Mouse (Mus musculus): ENCODE measurements around the gene Bcas3. TPM values are rescaled to one million over a fixed set of nuclear protein-coding genes. Genes with fewer than 3 reads are reported as not detected.
A peak's percentile ranks its signal among the peaks of the same experiment; 100 is the strongest.

The Bcas3 gene
- polyA plus RNA-seq, 1 experiment from 2014 or later, result 16.7 TPM

DNA sequence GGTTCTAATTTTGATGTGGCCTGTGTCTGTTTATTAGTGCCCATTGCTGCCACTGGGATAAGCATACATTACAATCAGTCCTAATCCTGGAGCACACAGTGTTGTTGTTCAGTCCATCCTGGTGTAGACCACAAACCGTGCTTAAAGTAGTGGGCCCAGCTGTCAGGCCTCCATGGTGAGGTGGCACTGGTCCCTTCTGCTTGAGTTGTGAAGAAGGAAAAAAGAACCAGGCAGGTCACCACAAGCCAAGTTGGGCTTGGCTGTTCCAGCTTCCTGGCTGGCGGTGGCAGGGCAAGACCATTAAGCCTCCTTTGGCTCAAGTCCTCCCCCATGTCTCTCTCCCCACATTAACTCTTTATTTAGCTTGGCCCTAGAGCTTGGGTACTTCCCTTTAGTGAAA, 376.8 kb downstream of the Bcas3 start:
- 74% methylated on average over 2 of the region's 2 CpGs for WGBS
- Histone ChIP-seq H3K27ac (no peak overlapping the region), H3K4me1 (no peaks in the 10 kb centered on the region), H3K36me3 (no peaks in the 10 kb centered on the region), H3K27me3 (replicated peaks) (no peaks in the 10 kb centered on the region), H3K4me2 (no peak overlapping the region), H3K4me3 (replicated peaks) (no peak overlapping the region), H3K9ac (no peak overlapping the region), H3K9me3 (no peaks in the 10 kb centered on the region)
- ATAC-seq (ENCODE audit: insufficient read depth, low FRiP score, low read depth), result no peak

DNA sequence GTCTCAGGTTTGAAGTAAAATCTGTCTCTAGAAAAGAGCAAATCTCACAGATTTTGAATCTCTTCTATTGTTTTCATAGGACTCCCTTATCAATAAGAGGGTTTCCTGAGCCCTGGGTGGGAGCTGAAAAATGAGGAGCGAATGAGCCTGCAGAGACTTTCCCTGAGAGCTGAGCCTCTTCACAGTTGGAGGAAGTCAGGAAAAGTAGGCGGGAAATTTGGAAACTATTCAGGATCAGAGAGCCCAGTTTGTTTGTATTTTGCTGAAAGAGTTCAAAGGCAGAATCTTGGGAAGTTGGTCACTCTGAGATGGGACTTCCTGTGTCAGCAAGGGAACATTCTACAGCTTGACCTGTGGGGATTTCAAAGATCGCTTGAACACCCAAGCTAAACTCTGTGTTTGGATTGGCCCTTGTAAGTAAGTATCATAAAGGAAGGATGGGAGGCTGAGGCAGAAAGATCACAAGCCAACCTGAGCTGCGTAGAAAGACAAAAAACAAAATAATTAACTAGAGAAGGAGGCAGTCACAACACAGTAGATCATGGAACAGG, 379.6 kb downstream of the Bcas3 start:
- H3K36me3 ChIP-seq, result no peaks in the 10 kb centered on the region
- peaks cover 8% of the 10 kb centered on the region; the same call in 1 of the 2 replicates for H3K4me1 ChIP-seq
- 61% methylated on average over 4 of the region's 4 CpGs for WGBS
- no peak overlapping the region for H3K4me3 ChIP-seq (replicated peaks)
- no peaks in the 10 kb centered on the region for H3K9me3 ChIP-seq
- ATAC-seq (ENCODE audit: insufficient read depth, low FRiP score, low read depth), result no peak
- H3K27ac ChIP-seq, result no peak overlapping the region
- H3K27me3 ChIP-seq (replicated peaks), result no peaks in the 10 kb centered on the region
- H3K4me2 ChIP-seq, result no peak overlapping the region
- no peak overlapping the region for H3K9ac ChIP-seq

DNA sequence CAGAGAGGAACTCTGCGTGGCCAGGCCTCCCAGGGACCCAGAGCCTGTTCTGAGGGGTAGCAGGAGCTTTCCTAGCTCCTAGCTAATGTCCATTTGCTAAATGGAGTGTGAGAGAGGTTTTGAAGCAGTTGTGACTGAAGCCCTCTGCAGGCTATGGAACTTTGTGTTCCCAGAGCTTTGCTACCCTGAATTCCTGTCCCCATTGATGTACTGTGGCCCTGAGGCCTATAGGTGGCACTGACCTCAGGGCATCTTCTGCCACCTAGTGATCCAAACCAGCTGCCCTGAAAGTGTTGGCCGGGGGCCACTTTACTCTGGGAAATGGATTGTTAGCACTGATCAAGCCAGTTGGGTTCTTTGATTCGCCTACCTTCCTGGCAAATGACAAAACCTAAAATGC, 380.6 kb downstream of the Bcas3 start:
- Histone ChIP-seq H3K9me3 (no peaks in the 10 kb centered on the region), H3K9ac (no peak overlapping the region), H3K4me2 (no peak overlapping the region), H3K27me3 (replicated peaks) (no peaks in the 10 kb centered on the region), H3K27ac (no peak overlapping the region), H3K4me1 (peaks cover 9% of the 10 kb centered on the region; the same call in 1 of the 2 replicates), H3K4me3 (replicated peaks) (no peak overlapping the region), H3K36me3 (no peaks in the 10 kb centered on the region)
- ATAC-seq (ENCODE audit: insufficient read depth, low FRiP score, low read depth), result no peak
- 70% methylated on average over 3 of the region's 3 CpGs for WGBS

DNA sequence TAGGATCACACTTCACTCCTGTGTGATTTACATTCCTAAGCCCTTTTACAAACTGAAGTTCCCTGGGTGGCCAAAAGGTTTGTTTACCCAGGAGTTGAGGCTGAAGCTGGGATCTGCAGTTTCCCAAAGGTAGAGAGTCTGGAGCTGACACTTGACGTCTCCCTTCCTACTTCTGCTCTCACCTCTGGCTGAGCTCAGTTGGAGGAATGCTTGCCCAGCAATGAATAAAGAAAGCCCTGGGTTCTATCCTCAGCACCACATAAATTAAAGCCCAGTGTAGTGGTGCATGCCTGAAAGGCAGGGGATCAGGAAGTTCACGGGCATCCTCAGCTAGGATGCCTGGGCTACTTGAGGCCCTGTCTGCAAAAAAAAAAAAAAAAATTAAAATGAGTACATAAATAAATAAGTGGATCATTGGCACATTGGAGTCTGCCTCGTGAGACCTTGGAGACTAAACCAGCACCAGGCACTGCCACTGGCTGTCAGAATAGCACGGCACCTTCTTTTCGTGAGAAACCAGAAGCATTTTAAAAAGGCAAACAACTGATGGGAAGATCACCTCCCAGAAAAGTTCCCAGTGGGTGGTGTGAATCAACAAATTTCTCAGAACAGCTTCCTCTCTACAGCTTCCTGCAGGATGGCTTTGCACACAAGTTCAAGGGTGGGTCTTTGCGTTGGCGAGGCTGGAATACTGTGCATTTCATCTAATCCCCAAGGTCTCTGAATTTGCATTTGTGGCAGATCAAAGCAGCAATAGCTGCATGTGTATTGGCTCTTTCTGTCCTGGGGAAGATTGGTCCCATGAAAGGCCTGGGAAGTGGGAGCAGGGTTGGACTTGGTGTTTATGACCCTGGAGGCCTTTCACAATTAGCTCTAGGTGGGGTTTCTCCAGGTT, 381.6 kb downstream of the Bcas3 start:
- H3K4me1 ChIP-seq, result peaks cover 17% of the 10 kb centered on the region
- no peaks in the 10 kb centered on the region for H3K27me3 ChIP-seq (replicated peaks)
- 67% methylated on average over 7 of the region's 7 CpGs for WGBS
- no peak overlapping the region for H3K4me2 ChIP-seq
- H3K4me3 ChIP-seq (replicated peaks), result no peak overlapping the region
- H3K9me3 ChIP-seq, result no peaks in the 10 kb centered on the region
- no peak overlapping the region for H3K9ac ChIP-seq
- no peak overlapping the region for H3K27ac ChIP-seq
- ATAC-seq (ENCODE audit: insufficient read depth, low FRiP score, low read depth), result no peak
- H3K36me3 ChIP-seq, result no peaks in the 10 kb centered on the region

DNA sequence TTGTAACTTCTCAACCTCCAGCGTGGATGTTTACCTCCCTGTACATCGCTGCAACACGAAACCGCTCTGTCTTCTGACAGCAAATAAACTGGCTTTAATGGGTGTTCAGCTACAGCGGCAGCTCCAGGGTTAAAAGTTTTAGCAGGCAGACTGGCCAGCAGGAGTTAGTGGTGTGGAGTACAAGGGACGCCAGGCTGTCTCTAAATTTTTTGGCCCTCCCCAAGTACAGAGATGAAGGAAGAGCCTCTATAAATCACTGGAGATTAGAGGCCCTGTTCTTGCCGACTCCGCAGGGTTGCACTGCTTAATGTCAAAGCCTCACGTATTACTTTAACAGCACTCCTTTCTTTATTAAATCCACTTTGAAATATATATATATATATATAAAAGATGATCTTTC, 384.3 kb downstream of the Bcas3 start:
- no peak overlapping the region for H3K4me3 ChIP-seq (replicated peaks)
- H3K4me1 ChIP-seq, result peaks cover 21% of the 10 kb centered on the region
- WGBS, result 25% methylated on average over 9 of the region's 9 CpGs
- no peaks in the 10 kb centered on the region for H3K36me3 ChIP-seq
- H3K27me3 ChIP-seq (replicated peaks), result no peaks in the 10 kb centered on the region
- H3K9me3 ChIP-seq, result no peaks in the 10 kb centered on the region
- no peak overlapping the region for H3K9ac ChIP-seq
- no peak overlapping the region for H3K4me2 ChIP-seq
- peak; percentile 77 for ATAC-seq (ENCODE audit: insufficient read depth, low FRiP score, low read depth)
- peak overlapping the region; percentile 44; the same call in 1 of the 2 replicates for H3K27ac ChIP-seq

DNA sequence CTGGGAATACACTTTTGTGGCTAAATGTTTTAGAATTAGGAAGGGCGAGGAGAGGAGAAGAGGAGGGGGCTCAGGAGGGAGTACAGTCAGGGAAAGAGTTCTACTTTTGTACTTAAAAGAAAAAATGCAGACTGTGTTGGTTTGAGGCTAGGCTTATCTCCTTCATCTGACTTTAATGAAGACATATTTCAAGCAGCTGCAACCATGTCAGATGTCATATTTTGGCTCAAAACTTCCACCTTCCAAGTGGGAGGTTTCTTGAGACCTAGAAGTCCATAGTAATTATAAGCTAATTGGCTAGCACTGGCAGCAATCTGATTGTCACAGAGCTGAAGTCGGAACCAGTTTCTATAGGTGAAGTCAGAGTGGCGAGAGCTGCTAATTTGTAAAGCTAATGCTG, 384.9 kb downstream of the Bcas3 start:
- Histone ChIP-seq H3K4me3 (replicated peaks) (no peak overlapping the region), H3K4me2 (no peak overlapping the region), H3K4me1 (peaks cover 21% of the 10 kb centered on the region), H3K27me3 (replicated peaks) (no peaks in the 10 kb centered on the region), H3K36me3 (no peaks in the 10 kb centered on the region), H3K9ac (no peak overlapping the region), H3K9me3 (no peaks in the 10 kb centered on the region), H3K27ac (peak overlapping the region; percentile 58; the same call in 1 of the 2 replicates)
- 0 out of 2 replicates have a peak, but pooled peaks have one; percentile 16 for ATAC-seq (ENCODE audit: insufficient read depth, low FRiP score, low read depth)
- WGBS, result 48% methylated on average over 3 of the region's 3 CpGs

DNA sequence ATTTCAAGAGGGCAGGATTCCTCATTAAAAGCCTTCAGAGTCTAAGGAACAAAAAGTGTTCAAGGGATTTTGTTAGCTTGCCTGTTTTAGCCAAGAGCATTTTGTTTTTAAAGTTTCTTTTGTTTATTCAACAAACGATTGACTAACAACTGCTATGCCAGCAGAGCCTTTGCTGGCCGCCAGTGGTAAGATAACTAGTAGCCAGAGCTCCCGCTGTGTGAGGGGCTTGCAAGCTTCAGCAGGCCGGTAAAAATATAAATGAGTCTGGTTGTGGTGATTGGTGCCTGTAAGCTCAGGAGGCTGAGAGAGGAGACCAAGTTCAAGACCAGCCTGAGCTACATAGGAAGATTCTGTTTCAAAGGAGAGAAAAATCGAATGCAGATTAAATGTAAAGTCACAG, 385.6 kb downstream of the Bcas3 start:
- WGBS, result 53% methylated on average over 5 of the region's 5 CpGs
- Histone ChIP-seq H3K4me1 (peaks cover 21% of the 10 kb centered on the region), H3K4me2 (no peak overlapping the region), H3K4me3 (replicated peaks) (no peak overlapping the region), H3K27me3 (replicated peaks) (no peaks in the 10 kb centered on the region), H3K9ac (no peak overlapping the region), H3K27ac (no peak overlapping the region), H3K9me3 (no peaks in the 10 kb centered on the region), H3K36me3 (no peaks in the 10 kb centered on the region)
- no peak for ATAC-seq (ENCODE audit: insufficient read depth, low FRiP score, low read depth)

DNA sequence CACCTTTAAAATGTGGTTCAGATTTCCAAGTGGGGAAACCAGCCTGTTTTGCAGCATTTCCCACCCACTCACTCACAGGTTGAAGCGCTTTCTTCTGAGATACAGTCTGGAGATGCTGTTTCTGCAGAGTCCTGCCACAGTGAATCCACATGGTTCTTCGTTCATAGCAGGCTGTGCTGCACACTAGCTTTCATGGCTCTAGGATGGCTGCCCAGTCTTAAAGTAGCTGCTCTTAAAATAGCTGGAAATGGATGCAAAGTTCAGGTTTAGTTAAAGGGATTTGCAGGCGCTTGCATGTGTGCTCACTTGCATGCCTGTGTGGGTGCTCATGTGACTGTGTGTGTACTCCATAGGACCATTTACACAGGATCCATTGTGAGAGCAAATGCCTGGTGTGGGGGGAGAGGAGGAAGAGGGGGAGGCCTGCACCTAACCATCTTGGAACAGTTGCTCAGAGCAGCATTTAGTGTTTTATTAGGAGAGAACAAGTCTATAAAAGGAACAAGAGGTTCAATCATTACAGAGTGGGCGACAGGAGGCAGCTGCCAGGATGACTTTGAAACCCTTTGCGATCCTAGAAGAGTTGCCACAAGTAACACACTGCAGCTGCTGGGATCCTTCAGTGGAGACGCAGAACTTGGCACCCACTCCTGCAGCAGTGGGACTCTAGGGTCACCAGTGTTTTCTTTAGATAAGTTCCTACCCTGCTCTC, 386.5 kb downstream of the Bcas3 start:
- Histone ChIP-seq H3K36me3 (no peaks in the 10 kb centered on the region), H3K4me1 (peaks cover 21% of the 10 kb centered on the region), H3K9me3 (no peaks in the 10 kb centered on the region), H3K9ac (no peak overlapping the region), H3K27me3 (replicated peaks) (no peaks in the 10 kb centered on the region), H3K27ac (peak overlapping the region; percentile 55), H3K4me2 (no peak overlapping the region), H3K4me3 (replicated peaks) (no peak overlapping the region)
- ATAC-seq (ENCODE audit: insufficient read depth, low FRiP score, low read depth), result peak; percentile 18; the same call in 1 of the 2 replicates
- 36% methylated on average over 6 of the region's 6 CpGs for WGBS

DNA sequence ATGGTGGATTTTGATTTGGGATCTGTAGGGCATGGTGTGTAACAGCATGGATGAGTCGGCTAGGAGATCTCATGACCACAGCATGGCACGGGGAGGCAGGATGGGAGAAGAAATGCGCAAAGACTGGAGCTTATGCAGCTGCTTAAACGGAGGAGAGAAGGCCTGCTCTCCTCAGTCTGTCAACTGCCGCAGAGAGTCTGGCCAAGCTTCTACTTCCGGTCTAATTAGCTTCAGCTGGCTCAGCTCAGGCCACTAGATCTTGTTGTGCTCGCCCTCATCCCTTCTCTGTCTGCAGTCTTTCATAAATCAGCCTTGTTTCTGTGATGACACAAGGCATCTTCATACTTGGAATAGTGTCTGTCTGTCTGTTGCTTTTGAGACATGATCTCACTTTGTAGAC, 393.4 kb downstream of the Bcas3 start:
- Histone ChIP-seq H3K9ac (no peak overlapping the region), H3K4me1 (0 out of 2 replicates have a peak, but pooled peaks cover 3% of the 10 kb centered on the region), H3K27me3 (replicated peaks) (no peaks in the 10 kb centered on the region), H3K4me3 (replicated peaks) (no peak overlapping the region), H3K27ac (no peak overlapping the region), H3K4me2 (no peak overlapping the region), H3K36me3 (no peaks in the 10 kb centered on the region), H3K9me3 (no peaks in the 10 kb centered on the region)
- WGBS, result 63% methylated on average over 7 of the region's 7 CpGs
- ATAC-seq (ENCODE audit: insufficient read depth, low FRiP score, low read depth), result no peak

DNA sequence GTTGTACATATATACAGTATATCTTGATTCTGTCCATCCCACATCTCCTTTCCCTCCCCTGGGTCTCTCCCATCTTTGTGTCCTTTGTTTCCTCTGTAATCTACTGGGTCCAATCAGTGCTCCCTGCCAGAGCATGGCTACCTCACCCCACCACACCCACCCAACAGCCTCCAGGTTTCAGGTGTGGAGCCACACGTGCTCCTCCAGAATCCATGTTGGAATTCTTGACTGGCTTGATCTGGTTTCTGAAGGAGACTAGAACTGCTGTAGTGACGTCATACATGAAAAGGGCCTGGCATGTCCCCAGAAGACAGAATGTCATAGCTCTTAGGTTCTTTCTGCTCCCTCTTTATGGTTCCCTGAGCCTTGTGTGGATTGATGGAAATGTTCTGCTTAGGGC, 395.9 kb downstream of the Bcas3 start:
- no peaks in the 10 kb centered on the region for H3K36me3 ChIP-seq

DNA sequence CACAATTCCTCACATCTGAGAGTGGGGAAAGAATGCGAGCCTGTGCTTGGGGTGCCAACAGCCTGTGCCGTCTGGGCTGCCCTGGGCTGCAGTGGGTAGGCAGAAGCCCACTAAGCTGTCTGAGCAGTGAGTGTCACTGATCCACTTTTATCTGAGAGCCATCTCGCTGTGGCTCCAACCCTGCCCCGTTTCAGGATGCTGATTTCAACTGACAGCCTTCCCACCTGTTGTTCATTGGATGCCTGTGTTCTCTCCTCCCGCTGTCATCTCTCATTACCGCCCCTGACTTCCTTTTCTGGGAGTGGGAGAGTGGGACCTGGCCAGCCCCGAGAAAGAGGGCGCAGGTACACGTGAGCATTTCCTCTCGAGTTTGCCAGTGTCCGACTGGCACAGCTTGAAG, 398.2 kb downstream of the Bcas3 start:
- no peaks in the 10 kb centered on the region for H3K27me3 ChIP-seq (replicated peaks)
- no peak overlapping the region for H3K27ac ChIP-seq
- 57% methylated on average over 11 of the region's 11 CpGs for WGBS

More for the DNA sequence above, 395.9 kb downstream of the Bcas3 start:
- Histone ChIP-seq H3K4me1 (0 out of 2 replicates have a peak, but pooled peaks cover 3% of the 10 kb centered on the region), H3K4me3 (replicated peaks) (no peak overlapping the region), H3K27me3 (replicated peaks) (no peaks in the 10 kb centered on the region), H3K27ac (no peak overlapping the region), H3K4me2 (no peak overlapping the region), H3K9ac (no peak overlapping the region), H3K9me3 (no peaks in the 10 kb centered on the region)
- 84% methylated on average over 2 of the region's 2 CpGs for WGBS
- no peak for ATAC-seq (ENCODE audit: insufficient read depth, low FRiP score, low read depth)

More for the DNA sequence above, 398.2 kb downstream of the Bcas3 start:
- Histone ChIP-seq H3K4me2 (no peak overlapping the region), H3K9ac (no peak overlapping the region), H3K4me1 (peaks cover 5% of the 10 kb centered on the region; the same call in 1 of the 2 replicates), H3K9me3 (no peaks in the 10 kb centered on the region), H3K4me3 (replicated peaks) (no peak overlapping the region), H3K36me3 (no peaks in the 10 kb centered on the region)
- no peak for ATAC-seq (ENCODE audit: insufficient read depth, low FRiP score, low read depth)

All from stomach, embryonic 15.5 days (tissue).